Mouse (Mus musculus) intestine, embryonic 14.5 days (tissue): ENCODE results near the gene Zmynd12. TPM values are rescaled to one million over a fixed set of nuclear protein-coding genes. Genes with fewer than 3 reads are reported as not detected.

Experiments
- ATAC-seq: fragments of 200-750 bp; cut with Nextera tagmentation; replicated peaks from 2 replicates; pipeline ENCODE4 v1.8.0; 2017; ENCODE audit warnings: low read depth, moderate number of reproducible peaks, moderate TSS enrichment, moderate library complexity; ENCODE audit not compliant: low FRiP score, low TSS enrichment
- DNase-seq: peaks from one replicate; pipeline ENCODE4 v3.0.0-alpha.2; 2018; ENCODE audit warnings: low spot score
- H3K27ac ChIP-seq: fragments of 300-500 bp; sonication (generic); 2 replicates; pipeline ENCODE4 v1.5.1; 2014; ENCODE audit warnings: low read depth, mild to moderate bottlenecking, control low read depth
- H3K27me3 ChIP-seq: fragments of 300-500 bp; sonication (generic); replicated peaks from 2 replicates; pipeline ENCODE4 v1.6.1; 2014; ENCODE audit warnings: low read length, control low read depth; ENCODE audit not compliant: control insufficient read depth, insufficient read depth
- H3K36me3 ChIP-seq: fragments of 300-500 bp; sonication (generic); 2 replicates; pipeline ENCODE4 v1.6.1; 2014; ENCODE audit warnings: low read length, control low read depth; ENCODE audit not compliant: control insufficient read depth, insufficient read depth
- H3K4me1 ChIP-seq: fragments of 300-500 bp; sonication (generic); replicated peaks from 2 replicates; pipeline ENCODE4 v1.6.1; 2014; ENCODE audit warnings: low read length, control low read depth, mixed read lengths; ENCODE audit not compliant: control insufficient read depth, insufficient read depth
- H3K4me2 ChIP-seq: fragments of 300-500 bp; sonication (generic); 2 replicates; pipeline ENCODE4 v1.6.1; 2014; ENCODE audit warnings: low read length
- H3K4me3 ChIP-seq: fragments of 300-500 bp; sonication (generic); 2 replicates; pipeline ENCODE4 v1.5.1; 2014; ENCODE audit warnings: low read depth, low read length, control low read depth, mixed read lengths
- H3K9ac ChIP-seq: fragments of 300-500 bp; sonication (generic); 2 replicates; pipeline ENCODE4 v1.6.1; 2014; ENCODE audit warnings: mild to moderate bottlenecking, low read length
- H3K9me3 ChIP-seq: fragments of 300-500 bp; sonication (generic); 2 replicates; pipeline ENCODE4 v1.6.1; 2016; ENCODE audit warnings: low read length, control low read depth; ENCODE audit not compliant: control insufficient read depth
- WGBS: fragments of 180-500 bp; shearing (Covaris S2); extraction: QIAGEN DNeasy Blood & Tissue Kit; methylation state at CpG from one replicate; pipeline ENCODE4 v1.1.7; 2014; 5-methylcytosine and 5-hydroxymethylcytosine counted together
- polyA plus RNA-seq: library from polyadenylated mRNA; unstranded; fragments of >200 nt; fragmentation: Nextera tagmentation; extraction: Ambion mirVana; gene quantifications from 2 replicates; pipeline ENCODE4 v1.2.1, GENCODE M21; 2014

The Zmynd12 gene
- polyA plus RNA-seq, 1 experiment from 2014 or later = 0.28 TPM

- WGBS = 27% methylated on average over 5 of the region's 5 CpGs
- Histone ChIP-seq H3K36me3 (no peaks in the 10 kb centered on the region), H3K4me3 (no peak overlapping the region), H3K9ac (no peak overlapping the region), H3K4me1 (no peaks in the 10 kb centered on the region; the same call in 1 of the 2 replicates), H3K9me3 (peaks cover 3% of the 10 kb centered on the region; the same call in 1 of the 2 replicates), H3K27ac (no peak overlapping the region), H3K4me2 (no peak overlapping the region), H3K27me3 (no peaks in the 10 kb centered on the region)
- ATAC-seq (no peak), DNase-seq (peak; percentile 56)
Measured at GRCm38 (mm10) chr4:119430678-119431077, 8.1 kb downstream of the Zmynd12 start.

GRCm38 (mm10) chr4:119437936-119438335 is 15.3 kb downstream of the Zmynd12 start:
- Histone ChIP-seq H3K27me3 (no peaks in the 10 kb centered on the region), H3K4me2 (no peak overlapping the region), H3K4me1 (no peaks in the 10 kb centered on the region), H3K9ac (no peak overlapping the region), H3K27ac (no peak overlapping the region), H3K4me3 (no peak overlapping the region), H3K36me3 (no peaks in the 10 kb centered on the region), H3K9me3 (peaks cover 8% of the 10 kb centered on the region; the same call in 1 of the 2 replicates)
- ATAC-seq (no peak), DNase-seq (no peak)
- WGBS = 83% methylated on average over 2 of the region's 2 CpGs

- H3K4me3 ChIP-seq = no peak overlapping the region
- H3K9ac ChIP-seq = no peak overlapping the region
- H3K27me3 ChIP-seq = no peaks in the 10 kb centered on the region
- H3K9me3 ChIP-seq = no peaks in the 10 kb centered on the region
- H3K27ac ChIP-seq = no peak overlapping the region
- ATAC-seq = no peak
- DNase-seq = no peak
- WGBS = 90% methylated on average over 4 of the region's 4 CpGs
- H3K4me2 ChIP-seq = no peak overlapping the region
- no peaks in the 10 kb centered on the region for H3K36me3 ChIP-seq
- H3K4me1 ChIP-seq = no peaks in the 10 kb centered on the region
Measured at GRCm38 (mm10) chr4:119441836-119442235, 19.2 kb downstream of the Zmynd12 start.

GRCm38 (mm10) chr4:119442539-119442938 is 19.9 kb downstream of the Zmynd12 start:
- H3K36me3 ChIP-seq = no peaks in the 10 kb centered on the region
- H3K9me3 ChIP-seq = no peaks in the 10 kb centered on the region
- ATAC-seq (no peak), DNase-seq (no peak)
- no peak overlapping the region for H3K4me2 ChIP-seq
- WGBS = 44% methylated on average over 6 of the region's 6 CpGs
- H3K4me1 ChIP-seq = no peaks in the 10 kb centered on the region
- no peak overlapping the region for H3K4me3 ChIP-seq
- H3K27ac ChIP-seq = no peak overlapping the region
- no peak overlapping the region for H3K9ac ChIP-seq
- H3K27me3 ChIP-seq = no peaks in the 10 kb centered on the region

- Histone ChIP-seq H3K4me1 (no peaks in the 10 kb centered on the region), H3K36me3 (no peaks in the 10 kb centered on the region), H3K27ac (no peak overlapping the region), H3K4me2 (no peak overlapping the region), H3K27me3 (no peaks in the 10 kb centered on the region), H3K9ac (no peak overlapping the region), H3K4me3 (no peak overlapping the region), H3K9me3 (no peaks in the 10 kb centered on the region)
- ATAC-seq = no peak
- 89% methylated on average over 6 of the region's 6 CpGs for WGBS
- DNase-seq = no peak
Measured at GRCm38 (mm10) chr4:119447261-119447660, 24.6 kb downstream of the Zmynd12 start.

- ATAC-seq = no peak
- no peak overlapping the region for H3K4me2 ChIP-seq
- no peak for DNase-seq
- no peaks in the 10 kb centered on the region for H3K4me1 ChIP-seq
- no peaks in the 10 kb centered on the region for H3K27me3 ChIP-seq
- H3K36me3 ChIP-seq = no peaks in the 10 kb centered on the region
- H3K4me3 ChIP-seq = no peak overlapping the region
- no peak overlapping the region for H3K9ac ChIP-seq
- H3K27ac ChIP-seq = no peak overlapping the region
- 71% methylated on average over 3 of the region's 3 CpGs for WGBS
- no peaks in the 10 kb centered on the region for H3K9me3 ChIP-seq
Measured at GRCm38 (mm10) chr4:119447786-119448185, 25.2 kb downstream of the Zmynd12 start.

- no peak overlapping the region for H3K27ac ChIP-seq
- H3K4me1 ChIP-seq = 0 out of 2 replicates have a peak, but pooled peaks cover 3% of the 10 kb centered on the region
- no peak overlapping the region for H3K9ac ChIP-seq
- DNase-seq (no peak), ATAC-seq (no peak)
- no peaks in the 10 kb centered on the region for H3K9me3 ChIP-seq
- H3K27me3 ChIP-seq = no peaks in the 10 kb centered on the region
- H3K4me3 ChIP-seq = no peak overlapping the region
- H3K36me3 ChIP-seq = no peaks in the 10 kb centered on the region
- H3K4me2 ChIP-seq = no peak overlapping the region
- 68% methylated on average over 7 of the region's 7 CpGs for WGBS
Measured at GRCm38 (mm10) chr4:119450436-119450835, 27.8 kb downstream of the Zmynd12 start.

GRCm38 (mm10) chr4:119453128-119453527 is 30.5 kb downstream of the Zmynd12 start:
- Histone ChIP-seq H3K27me3 (no peaks in the 10 kb centered on the region), H3K27ac (no peak overlapping the region), H3K4me2 (no peak overlapping the region), H3K9me3 (no peaks in the 10 kb centered on the region), H3K4me1 (0 out of 2 replicates have a peak, but pooled peaks cover 3% of the 10 kb centered on the region), H3K36me3 (no peaks in the 10 kb centered on the region), H3K9ac (no peak overlapping the region), H3K4me3 (no peak overlapping the region)
- WGBS = 54% methylated on average over 5 of the region's 5 CpGs
- no peak for DNase-seq
- no peak for ATAC-seq

- Histone ChIP-seq H3K36me3 (no peaks in the 10 kb centered on the region), H3K4me2 (no peak overlapping the region), H3K27ac (no peak overlapping the region), H3K9me3 (no peaks in the 10 kb centered on the region), H3K9ac (no peak overlapping the region), H3K27me3 (no peaks in the 10 kb centered on the region), H3K4me1 (0 out of 2 replicates have a peak, but pooled peaks cover 3% of the 10 kb centered on the region), H3K4me3 (no peak overlapping the region)
- DNase-seq = no peak
- ATAC-seq = no peak
- WGBS = 13% methylated on average over 6 of the region's 6 CpGs
Measured at GRCm38 (mm10) chr4:119453533-119453932, 30.9 kb downstream of the Zmynd12 start.
